Mouse (Mus musculus): ENCODE measurements around the gene Gpr1.
"Not testable (repeated sequence)": the region's sequence is repeated elsewhere in the genome, so short reads cannot be mapped to it uniquely, and the experiment has no call there.

The Gpr1 gene

DNA sequence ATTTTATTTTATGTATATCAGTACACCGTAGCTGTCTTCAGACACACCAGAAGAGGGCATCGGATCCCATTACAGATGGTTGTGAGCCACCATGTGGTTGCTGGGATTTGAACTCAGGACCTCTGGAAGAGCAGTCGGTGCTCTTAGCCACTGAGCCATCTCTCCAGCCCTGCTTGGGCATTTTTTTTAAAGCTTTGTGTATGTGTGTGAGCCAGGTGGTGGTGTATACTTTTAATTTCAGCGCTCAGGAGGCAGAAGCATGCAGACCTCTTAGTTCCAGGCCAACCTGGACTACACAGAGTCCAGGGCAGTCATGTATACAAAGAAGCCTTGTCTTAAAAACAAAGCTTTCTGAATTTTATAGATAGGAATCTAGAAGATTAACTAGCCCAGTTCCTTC, 33.8 kb downstream of the Gpr1 start:
- not testable (repeated sequence) for DNase-seq (ENCODE audit: low spot score in 2 of 2)

DNA sequence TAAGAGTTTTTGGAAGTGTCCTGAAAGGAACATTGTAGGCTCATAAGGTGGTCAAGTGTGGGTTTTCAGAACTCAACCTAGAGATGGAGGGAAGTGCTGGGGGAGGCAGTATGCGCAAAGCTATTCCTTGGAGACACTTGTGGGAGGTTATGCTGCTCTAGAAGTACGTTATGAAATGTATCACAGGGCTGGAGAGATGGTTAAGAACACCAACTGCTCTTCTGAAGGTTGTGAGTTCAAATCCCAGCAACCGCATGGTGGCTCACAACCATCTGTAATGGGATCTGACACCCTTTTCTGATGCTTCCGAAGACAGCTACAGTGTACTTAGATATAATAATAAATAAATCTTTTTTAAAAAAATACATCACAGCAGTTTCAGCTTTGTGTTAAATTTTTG, 34.2 kb downstream of the Gpr1 start:
- DNase-seq (ENCODE audit: low spot score in 2 of 2), result no peak

DNA sequence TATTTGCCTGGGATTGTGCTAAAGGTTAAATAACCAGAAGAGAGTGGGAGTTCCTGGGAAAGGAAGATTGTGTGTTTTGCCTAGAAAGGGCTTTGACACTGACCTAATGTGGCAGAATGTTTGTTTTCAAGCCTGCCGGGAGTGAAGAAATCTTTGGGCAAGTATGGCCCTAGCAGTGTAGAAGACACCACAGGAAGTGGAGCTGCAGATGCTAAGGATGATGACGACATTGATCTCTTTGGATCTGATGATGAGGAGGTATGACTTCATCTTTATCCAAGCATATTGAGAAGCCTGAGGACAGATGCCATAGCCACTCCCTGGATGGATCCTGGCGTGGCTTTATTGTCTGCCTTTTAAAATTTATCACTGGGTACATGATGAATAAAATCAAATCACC, 36.0 kb downstream of the Gpr1 start:
- DNase-seq (ENCODE audit: low spot score in 2 of 2), result no peak

DNA sequence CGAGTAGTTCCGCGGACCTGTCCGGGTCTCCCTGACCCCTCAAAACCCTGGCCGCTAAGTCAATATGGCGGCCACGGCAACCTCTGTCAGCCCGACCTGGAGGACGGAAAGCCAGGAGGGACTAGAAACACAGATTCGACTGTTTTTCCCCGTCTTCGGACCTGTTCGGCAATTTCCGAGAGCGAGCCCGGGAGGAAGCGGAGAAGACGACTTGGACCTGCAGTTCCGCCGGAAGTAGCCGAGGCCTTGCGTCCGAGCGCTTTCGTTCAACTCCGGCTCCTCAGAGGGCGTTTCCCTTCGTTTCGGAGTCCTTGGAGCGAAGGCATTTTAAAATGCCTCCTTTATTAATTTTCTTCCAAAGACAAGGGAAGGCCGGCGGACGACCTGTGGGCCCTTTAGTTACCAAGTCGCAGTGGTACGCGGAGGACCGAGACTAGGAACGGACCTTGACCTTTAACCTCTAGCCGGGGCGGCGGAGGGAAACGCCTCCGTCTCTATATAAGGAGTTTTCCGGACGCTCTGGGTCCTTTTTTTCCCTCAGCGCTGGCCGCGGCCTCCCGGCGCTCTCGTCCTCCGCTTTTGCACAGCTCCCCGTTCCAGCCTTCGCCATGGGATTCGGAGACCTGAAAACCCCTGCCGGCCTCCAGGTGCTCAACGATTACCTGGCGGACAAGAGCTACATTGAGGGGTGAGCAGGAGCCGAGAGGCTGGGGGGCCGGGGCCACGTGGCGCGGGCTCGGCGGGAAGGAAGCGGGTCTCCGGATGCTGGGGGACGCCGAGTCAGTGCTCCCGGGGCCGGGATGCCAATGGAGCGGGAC, 37.5 kb downstream of the Gpr1 start, which contains the start of the genes Eef1b2 and Ndufs1:
TSS of gene Eef1b2 (plus strand) at position 222 of the 818 bp plus-strand sequence.
TSS of gene Ndufs1 (minus strand) at position 230 of the 818 bp plus-strand sequence.
- peak; percentile 86 to 91 for DNase-seq (ENCODE audit: low spot score in 2 of 2)

DNA sequence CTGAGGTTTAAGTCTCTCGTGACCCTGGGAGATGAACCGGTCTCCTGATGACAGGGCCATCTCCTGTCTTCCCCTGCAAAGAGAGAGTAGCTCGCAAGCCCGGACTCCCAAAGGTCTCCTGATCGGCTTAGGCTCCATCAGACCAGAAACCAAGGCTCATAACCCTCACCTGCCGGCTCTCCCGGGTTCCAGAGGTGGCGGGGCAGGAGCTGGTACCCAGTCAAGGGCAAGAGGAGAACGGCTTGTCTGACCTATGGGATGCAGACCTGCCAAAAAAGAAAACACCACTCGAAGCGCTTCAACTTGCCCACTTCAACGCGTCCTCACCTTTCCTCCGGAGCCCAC, 38.1 kb downstream of the Gpr1 start:
- no peak for DNase-seq (ENCODE audit: low spot score in 2 of 2)

DNA sequence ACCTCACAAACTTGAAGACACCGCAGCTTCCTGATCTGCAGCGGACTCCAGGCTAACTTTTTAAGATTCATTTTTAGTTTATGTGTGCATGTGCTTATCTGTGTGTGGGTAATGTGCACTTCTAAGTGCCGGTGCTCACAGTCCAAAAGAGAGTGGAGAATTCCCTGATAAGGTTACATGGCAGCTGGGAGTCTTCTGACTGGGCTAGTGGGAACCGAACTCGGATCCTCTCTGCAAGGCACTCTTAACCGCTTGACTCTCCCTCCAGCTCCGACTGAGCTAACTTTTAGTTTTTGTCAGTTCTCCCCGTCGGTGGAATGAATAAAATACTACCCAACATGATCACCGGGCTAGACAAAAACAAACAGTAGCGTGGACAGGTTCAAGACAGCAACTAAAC, 38.5 kb downstream of the Gpr1 start:
- peak in 1 of 2 experiments; percentile 9 for DNase-seq (ENCODE audit: low spot score in 2 of 2)

DNA sequence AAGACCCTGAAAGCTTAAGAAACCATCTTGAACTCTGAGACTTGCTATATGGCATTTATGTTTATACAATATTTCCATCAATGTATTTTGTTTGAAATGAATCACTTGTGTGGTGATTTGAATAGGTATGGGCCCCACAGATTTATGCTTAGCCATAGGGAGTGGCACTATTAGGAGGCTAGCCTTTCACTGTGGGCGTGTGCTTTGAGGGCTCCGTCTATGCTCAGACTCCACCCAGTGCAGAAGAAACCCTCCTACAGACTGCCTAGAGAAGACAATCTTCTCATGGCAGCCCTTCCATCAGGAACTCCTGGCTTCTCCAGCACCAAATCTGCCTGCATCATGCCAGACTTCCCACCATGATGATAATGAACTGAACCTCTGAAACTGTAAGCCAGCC, 45.7 kb downstream of the Gpr1 start:
- no peak for DNase-seq (ENCODE audit: low spot score in 2 of 2)

DNA sequence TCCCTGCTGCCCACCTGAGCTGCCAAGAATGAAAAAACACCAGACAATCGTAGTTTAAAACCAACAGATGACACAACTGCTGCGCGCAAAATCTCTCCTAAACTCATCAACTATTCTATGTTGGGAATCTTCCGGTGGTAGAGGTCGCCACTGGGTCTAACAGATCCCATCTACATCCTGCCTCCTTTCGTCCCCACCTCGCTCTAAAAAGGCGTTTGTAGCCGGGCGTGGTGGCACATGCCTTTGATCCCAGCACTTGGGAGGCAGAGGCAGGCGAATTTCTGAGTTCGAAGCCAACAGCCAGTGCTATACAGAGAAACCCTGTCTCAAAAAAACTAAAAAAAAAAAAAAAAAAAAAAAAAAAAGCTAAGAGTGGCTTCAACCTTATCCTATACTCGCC, 74.1 kb downstream of the Gpr1 start:
- no peak for DNase-seq (ENCODE audit: low spot score in 2 of 2)

DNA sequence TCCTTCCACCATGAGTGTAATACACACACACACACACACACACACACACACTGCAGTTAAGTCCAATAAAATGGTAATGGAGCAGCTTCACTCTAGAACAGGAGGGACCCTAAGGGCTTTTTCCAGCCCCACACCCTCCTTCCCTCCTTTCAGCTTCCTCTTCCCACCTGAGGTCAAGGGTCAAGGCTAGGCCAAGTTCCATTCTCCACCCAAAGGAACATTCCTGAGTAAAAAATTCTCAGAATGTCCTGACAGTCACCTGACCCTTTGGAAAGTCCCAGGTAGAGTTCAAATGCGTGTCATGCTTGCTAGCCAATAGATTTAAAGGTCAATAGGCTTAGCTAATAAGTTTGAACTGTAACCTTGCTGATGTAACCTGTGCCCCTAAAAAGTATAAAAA, 75.8 kb downstream of the Gpr1 start:
- not testable (repeated sequence) for DNase-seq (ENCODE audit: low spot score in 2 of 2)

DNA sequence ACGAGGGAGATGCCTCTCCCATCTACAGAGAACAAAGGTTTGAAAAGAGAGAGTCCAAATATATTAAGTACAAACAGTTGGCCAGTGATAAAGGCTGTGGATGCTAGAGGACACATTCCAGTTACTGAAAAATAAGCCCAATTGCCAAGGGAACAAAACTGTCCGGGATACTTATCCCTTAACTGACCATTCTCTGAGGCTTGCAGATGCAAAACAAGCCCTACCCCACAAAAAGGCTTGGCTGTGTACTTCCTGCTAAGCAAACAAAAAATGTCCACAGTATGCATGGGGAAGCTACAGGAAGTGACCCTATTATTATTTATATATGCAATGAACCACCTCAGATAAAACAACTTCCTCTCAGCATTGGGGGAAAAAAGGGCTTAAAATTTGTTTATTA, 76.4 kb downstream of the Gpr1 start:
- no peak for DNase-seq (ENCODE audit: low spot score in 2 of 2)

DNA sequence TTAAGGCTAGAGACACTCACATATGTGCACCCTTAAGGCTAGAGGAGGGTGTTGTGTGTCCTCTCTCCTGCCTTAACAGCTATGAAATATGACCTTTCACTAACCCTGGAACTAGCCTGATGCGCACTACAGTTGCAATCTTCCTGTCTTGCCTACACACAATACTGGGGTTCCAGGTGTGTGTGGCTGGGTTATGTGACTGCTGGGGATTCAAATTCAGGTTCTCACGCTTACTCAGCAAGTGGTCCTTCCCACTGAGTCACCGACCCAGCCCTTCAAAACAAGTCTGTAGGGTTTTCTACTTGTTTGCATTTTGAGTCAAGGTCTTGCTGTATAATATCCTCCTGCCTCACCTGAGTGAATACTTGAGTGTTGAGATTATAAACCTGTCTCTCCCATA, 79.8 kb downstream of the Gpr1 start:
- DNase-seq (ENCODE audit: low spot score in 2 of 2), result no peak

Data from spleen, postnatal 14 days (tissue).